Mouse (Mus musculus) layer of hippocampus, adult 6 months (tissue): Measurements from ENCODE around the gene Rtel1. TPM values are rescaled to one million over a fixed set of nuclear protein-coding genes. Genes with fewer than 3 reads are reported as not detected.

Source experiments
- long read RNA-seq, 2 experiments: library from polyadenylated mRNA; unstranded; transcript quantifications; one replicate each; pipeline ENCODE4 v2.0.0; 2019 to 2020
- polyA plus RNA-seq: library from polyadenylated mRNA; unstranded; fragments of <200 nt; fragmentation: Nextera tagmentation; gene quantifications from 2 replicates; pipeline ENCODE4 v1.2.3, GENCODE M21; 2021

Rtel1 gene
- 1.5 and 2.6 TPM in 2 replicates for polyA plus RNA-seq
- long read RNA-seq, experiment 1, partial matches to known transcripts = 0 of 1 reads
- long read RNA-seq, experiment 1, other reads (novel, unspliced or antisense) = 1 of 1 reads
- long read RNA-seq, experiment 2, full-length matches to known transcripts = 3 of 5 reads
- long read RNA-seq, experiment 2, partial matches to known transcripts = 1 of 5 reads
- long read RNA-seq, experiment 2, other reads (novel, unspliced or antisense) = 1 of 5 reads

DNA sequence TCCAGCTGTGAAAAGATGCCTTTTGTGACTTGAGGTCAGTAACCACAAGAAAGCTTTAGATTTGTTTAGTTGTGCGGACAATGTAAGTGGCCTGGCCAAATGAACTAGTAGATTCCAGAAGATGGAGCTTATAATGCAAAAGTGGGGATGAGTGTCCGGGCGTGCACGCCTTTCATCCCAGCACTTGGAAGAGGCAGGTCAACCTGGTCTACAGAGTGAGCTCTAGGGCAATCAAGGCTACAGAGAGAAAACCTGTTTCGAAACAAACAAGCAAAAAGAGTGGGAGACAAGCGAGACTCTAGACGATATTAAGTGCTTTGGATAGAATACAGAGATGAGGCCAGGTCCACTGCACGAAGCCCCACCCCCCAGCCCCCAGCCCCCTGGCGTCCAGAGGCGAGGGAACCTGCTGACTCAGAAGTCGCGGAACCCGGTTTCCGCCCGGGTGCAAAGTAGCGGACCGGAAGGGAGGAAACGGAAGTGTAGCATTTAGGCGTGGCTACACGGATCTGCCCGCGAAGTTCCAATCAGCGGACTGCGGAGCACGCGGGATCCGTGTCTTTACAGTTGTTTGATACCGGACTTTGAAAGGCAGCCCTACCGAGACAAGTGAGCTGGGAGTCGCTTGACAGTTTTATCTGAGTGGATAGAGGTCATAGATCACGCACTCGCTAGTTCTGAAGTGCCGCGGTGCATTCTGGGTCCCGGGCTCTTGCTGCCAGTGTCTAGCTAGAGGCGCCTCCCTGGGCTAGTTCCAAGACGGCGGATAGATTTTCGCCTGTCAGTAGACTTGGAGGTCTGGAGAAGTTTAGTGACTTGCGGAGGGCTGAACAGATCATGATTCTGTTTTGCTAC, at the start of gene Rtel1:
TSS of gene Rtel1 (plus strand) at position 492 of the 855 bp plus-strand sequence.

DNA sequence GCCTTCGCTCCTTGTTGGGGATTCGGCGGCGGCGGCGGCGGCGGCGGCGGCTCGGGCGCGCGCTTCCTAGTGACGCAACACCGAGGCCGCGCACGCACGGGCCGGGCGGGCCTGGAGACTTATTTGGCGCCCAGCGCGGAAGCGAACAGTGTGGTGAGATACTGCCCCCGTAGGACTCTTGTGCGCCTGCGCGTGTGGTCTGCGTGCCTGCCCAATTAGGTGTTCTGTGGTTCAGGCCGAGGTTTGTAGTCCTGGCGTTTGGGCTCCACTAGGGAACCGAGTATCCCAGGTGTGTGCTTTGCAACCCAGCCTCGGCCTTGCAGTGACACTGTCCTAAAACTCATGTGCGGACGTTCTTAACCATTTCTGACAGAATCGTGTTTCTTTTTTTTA, 31.6 kb upstream of the Rtel1 start, which contains the start of gene Gmeb2:
TSS of gene Gmeb2 (minus strand) at position 78 of the 393 bp plus-strand sequence.

DNA sequence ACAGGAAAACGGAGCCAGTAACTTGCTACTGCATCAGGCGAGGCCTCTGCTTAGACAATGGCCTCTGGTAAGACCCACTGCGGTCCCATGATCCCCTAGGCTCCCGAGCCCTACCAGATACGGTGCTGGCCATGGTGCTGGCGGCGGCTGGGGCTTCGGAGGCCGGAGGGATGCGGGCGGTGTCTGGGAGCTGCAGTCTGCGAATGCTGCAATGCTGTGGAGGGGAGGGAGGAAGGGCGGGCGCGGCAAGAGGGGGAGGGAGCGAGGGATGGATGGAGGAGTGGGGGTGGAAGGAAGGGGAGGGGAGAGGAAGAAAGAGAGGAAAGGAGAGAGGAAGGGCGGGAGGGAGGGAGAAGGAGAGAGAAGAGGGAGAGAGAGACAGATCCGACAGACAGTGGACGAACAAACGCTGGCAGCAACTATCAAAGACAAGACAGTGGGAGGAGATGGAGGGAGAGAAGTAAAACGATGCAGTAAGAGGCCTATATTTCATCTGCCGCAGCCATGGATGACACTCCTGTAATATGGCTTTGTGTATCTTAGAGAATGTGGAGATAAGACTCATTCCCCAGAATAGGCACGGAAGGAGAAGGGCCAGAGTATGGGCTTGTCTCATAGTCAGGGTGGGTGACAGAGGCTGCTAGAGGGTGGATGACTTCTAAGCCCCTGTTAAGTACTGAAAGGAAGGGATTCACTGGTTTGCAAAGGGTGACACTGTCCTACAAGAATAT, 5.3 kb upstream of the Rtel1 start, which contains the start of gene Stmn3:
TSS of gene Stmn3 (minus strand) at position 421 of the 731 bp plus-strand sequence.

DNA sequence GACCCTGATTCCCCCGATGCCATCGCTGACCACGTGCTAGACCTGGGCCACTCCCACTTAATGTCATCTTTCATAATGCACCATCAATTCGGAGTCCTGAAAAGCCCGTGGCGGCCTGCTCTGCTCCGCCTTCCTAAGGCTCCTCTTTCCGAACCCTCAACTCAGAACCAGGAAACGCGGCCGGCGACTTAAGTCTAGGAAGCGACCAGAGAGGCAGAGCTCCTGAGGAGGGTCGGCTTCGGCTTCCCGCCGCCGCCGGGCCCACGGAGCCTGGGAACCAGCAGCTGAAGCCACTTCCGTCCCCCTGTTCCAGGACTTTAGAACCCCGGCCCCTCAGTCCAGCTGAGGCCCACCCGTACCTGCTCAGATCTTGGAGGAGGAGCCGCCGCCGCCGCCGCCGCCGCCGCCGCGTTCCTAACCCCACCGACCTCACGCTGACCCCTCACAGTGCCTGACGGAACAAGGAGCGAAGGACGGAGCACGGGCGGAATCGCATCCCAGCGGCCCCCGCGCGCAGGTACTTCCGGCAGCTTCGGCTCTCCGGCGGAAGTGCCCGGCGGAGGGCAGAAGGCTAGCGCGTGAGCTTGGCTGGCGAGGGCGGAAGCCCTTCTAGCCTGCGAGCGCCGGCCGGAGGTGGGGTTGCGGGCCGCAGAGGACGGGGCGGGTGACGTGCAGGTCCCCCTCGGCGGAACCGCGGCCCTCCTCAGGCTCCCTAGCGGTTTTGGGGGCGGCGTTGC, 45.5 kb downstream of the Rtel1 start, which contains the start of the genes Zgpat and Arfrp1:
TSS of gene Zgpat (plus strand) at position 69 of the 737 bp plus-strand sequence.
TSS of gene Arfrp1 (minus strand) at position 545 of the 737 bp plus-strand sequence.

DNA sequence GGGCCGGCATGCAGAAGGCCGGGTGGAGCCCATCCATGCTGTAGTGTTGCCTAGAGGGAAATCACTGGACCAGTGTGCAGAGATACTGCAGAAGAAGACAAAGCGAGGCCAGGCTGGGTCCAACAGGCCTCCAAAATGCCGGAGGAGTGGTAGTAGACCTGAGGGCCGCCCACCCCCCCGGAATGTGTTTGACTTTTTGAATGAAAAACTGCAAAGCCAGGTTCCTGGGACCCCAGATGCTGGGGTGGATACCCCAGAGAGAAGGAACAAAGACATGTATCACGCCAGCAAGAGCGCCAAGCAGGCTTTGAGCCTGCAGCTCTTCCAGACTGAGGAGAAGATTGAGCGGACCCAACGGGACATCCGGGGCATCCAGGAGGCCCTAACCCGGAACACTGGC, 60.2 kb downstream of the Rtel1 start, which contains the start of gene Lime1:
TSS of gene Lime1 (plus strand) at position 301 of the 400 bp plus-strand sequence.

Other genes with a start within 250 kb of the Rtel1 start
- gene Kcnq2, start 184.4 kb upstream of the Rtel1 start, polyA plus RNA-seq = 29.0 and 36.4 TPM in 2 replicates
- gene Eef1a2, start 162.7 kb upstream of the Rtel1 start, polyA plus RNA-seq = 211 and 291 TPM in 2 replicates
- 180 and 191 TPM in 2 replicates for gene Ppdpf, start 132.5 kb upstream of the Rtel1 start, polyA plus RNA-seq
- not detected in 2 replicates for gene Ptk6, start 117.0 kb upstream of the Rtel1 start, polyA plus RNA-seq
- 0.20 and 0.21 TPM in 2 replicates for gene Srms, start 106.6 kb upstream of the Rtel1 start, polyA plus RNA-seq
- 0.40 and 0.74 TPM in 2 replicates for gene Fndc11, start 99.7 kb upstream of the Rtel1 start, polyA plus RNA-seq
- 0.21 and 0.25 TPM in 2 replicates for gene Helz2, start 77.7 kb upstream of the Rtel1 start, polyA plus RNA-seq
- 2.1 TPM in 2 replicates for gene Gmeb2, start 31.7 kb upstream of the Rtel1 start, polyA plus RNA-seq
- gene Stmn3, start 5.2 kb upstream of the Rtel1 start, polyA plus RNA-seq = 1,101 and 1,309 TPM in 2 replicates
- 19.8 and 20.5 TPM in 2 replicates for gene Zgpat, start 45.2 kb downstream of the Rtel1 start, polyA plus RNA-seq
- gene Arfrp1, start 45.7 kb downstream of the Rtel1 start, polyA plus RNA-seq = 52.9 and 56.3 TPM in 2 replicates
- 2.0 and 2.8 TPM in 2 replicates for gene Lime1, start 60.3 kb downstream of the Rtel1 start, polyA plus RNA-seq
- 2.8 and 3.0 TPM in 2 replicates for gene Zbtb46, start 139.7 kb downstream of the Rtel1 start, polyA plus RNA-seq
- gene Abhd16b, start 173.5 kb downstream of the Rtel1 start, polyA plus RNA-seq = not detected in 2 replicates
- gene Tpd52l2, start 177.4 kb downstream of the Rtel1 start, polyA plus RNA-seq = 92.7 and 98.3 TPM in 2 replicates
- gene Dnajc5, start 200.7 kb downstream of the Rtel1 start, polyA plus RNA-seq = 113 and 124 TPM in 2 replicates